Mouse (Mus musculus) kidney, postnatal 0 days (tissue): ENCODE measurements around the gene Zc3h8. TPM values are rescaled to one million over a fixed set of nuclear protein-coding genes. Genes with fewer than 3 reads are reported as not detected.

ENCODE experiments used
- ATAC-seq: fragments of 200-750 bp; cut with Nextera tagmentation; replicated peaks from 2 replicates; pipeline ENCODE4 v1.8.0; 2017; ENCODE audit warnings: low read depth, moderate number of reproducible peaks, moderate TSS enrichment, moderate library complexity; ENCODE audit not compliant: low FRiP score
- DNase-seq: peaks from one replicate; pipeline ENCODE4 v3.0.0-alpha.2; 2016; ENCODE audit warnings: low spot score
- H3K27ac ChIP-seq: fragments of 300-500 bp; sonication (generic); 2 replicates; pipeline ENCODE4 v1.5.1; 2014; ENCODE audit warnings: mild to moderate bottlenecking
- H3K27me3 ChIP-seq: fragments of 300-500 bp; sonication (generic); 2 replicates; pipeline ENCODE4 v1.6.1; 2014; ENCODE audit warnings: low read length, mixed read lengths; ENCODE audit not compliant: insufficient read depth
- H3K36me3 ChIP-seq: fragments of 300-500 bp; sonication (generic); 2 replicates; pipeline ENCODE4 v1.6.1; 2014; ENCODE audit warnings: low read length, mixed read lengths; ENCODE audit not compliant: insufficient read depth
- H3K4me1 ChIP-seq: fragments of 300-500 bp; sonication (generic); replicated peaks from 2 replicates; pipeline ENCODE4 v1.6.1; 2014; ENCODE audit warnings: antibody characterized with exemption, low read length, mixed read lengths; ENCODE audit not compliant: insufficient read depth
- H3K4me2 ChIP-seq: fragments of 300-500 bp; sonication (generic); 2 replicates; pipeline ENCODE4 v1.6.1; 2014; ENCODE audit warnings: mild to moderate bottlenecking, low read length, moderate library complexity, mixed read lengths
- H3K4me3 ChIP-seq: fragments of 300-500 bp; sonication (generic); replicated peaks from 2 replicates; pipeline ENCODE4 v1.5.1; 2014; ENCODE audit warnings: low read depth, low read length
- H3K9ac ChIP-seq: fragments of 300-500 bp; sonication (generic); 2 replicates; pipeline ENCODE4 v1.6.1; 2014; ENCODE audit warnings: low read depth, low read length
- H3K9me3 ChIP-seq: fragments of 300-500 bp; sonication (generic); replicated peaks from 2 replicates; pipeline ENCODE4 v1.6.1; 2016; ENCODE audit warnings: low read length, inconsistent platforms, mixed read lengths
- CTCF ChIP-seq: IDR thresholded peaks from 2 replicates; pipeline ENCODE4 v1.5.1; 2016; ENCODE audit warnings: antibody characterized with exemption, low read depth, mild to moderate bottlenecking, moderate library complexity
- WGBS: fragments of 180-500 bp; shearing (Covaris S2); extraction: QIAGEN DNeasy Blood & Tissue Kit; methylation state at CpG from one replicate; pipeline ENCODE4 v1.1.7; 2014; 5-methylcytosine and 5-hydroxymethylcytosine counted together
- polyA plus RNA-seq: library from polyadenylated mRNA; unstranded; fragments of >200 nt; fragmentation: Nextera tagmentation; extraction: Ambion mirVana; gene quantifications from 2 replicates; pipeline ENCODE4 v1.2.1, GENCODE M21; 2015

The Zc3h8 gene
- polyA plus RNA-seq = 9.1 and 9.4 TPM in 2 replicates

DNA sequence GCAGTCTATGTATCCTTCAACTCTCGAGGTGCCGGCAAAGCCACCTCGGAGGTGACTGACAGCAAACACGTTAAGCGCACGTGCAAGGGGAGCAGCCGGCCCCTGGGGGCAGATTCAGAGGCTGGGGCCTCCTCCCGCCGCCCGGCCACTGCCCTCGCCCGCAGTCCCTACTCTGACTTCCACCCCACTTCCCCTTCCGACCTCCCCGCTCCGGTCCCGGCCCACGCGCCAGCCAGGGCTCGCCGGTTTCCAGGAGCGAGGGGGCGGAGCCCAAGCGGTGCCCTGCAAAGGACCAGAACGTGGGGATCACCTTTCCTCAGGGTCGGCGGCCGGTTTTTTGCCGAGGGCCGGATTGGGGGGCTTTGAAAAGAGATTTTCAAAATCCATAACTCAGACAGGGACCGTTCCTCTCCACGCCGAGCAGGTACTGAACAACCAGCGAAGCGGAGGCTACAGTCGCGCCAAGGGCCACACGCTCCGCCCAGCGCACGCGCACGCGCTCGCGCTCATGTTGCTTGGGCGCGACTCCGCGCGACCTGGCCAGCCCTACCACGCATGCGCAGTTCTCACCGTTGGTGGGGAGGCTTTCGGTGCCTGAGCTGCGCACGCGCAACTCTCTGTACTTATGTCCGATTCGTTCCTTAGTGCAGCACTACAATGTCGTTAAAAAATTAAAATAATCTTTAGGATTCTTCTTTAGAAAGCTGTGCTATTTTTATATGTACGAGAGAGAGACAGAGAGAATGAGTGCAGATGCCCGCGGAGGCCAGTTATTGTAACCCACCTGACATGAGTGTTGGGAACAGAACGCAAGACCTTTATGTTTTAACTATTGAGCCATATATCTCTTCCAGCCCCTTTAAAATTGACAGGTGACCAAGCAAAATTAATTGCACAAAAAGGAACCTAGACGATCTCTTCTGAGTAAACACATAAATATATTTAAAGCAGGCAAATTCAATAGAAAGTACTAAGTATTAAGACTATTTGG is at the start of gene Zc3h8:
Gene Zc3h8, minus strand, starts transcription at position 540 of the 991 bp plus-strand sequence.
- ATAC-seq = peak; percentile 90
- peak within 1 kb of the TSS; percentile 90 for H3K27ac ChIP-seq
- no peaks in the 10 kb centered on the region for H3K4me1 ChIP-seq
- peak; percentile 98 for DNase-seq
- H3K27me3 ChIP-seq = no peaks in the 10 kb centered on the region
- H3K9me3 ChIP-seq = no peaks in the 10 kb centered on the region
- TF ChIP-seq CTCF = no peak
- WGBS = 1% methylated on average over 64 of the region's 65 CpGs
- no peaks in the 10 kb centered on the region for H3K36me3 ChIP-seq
- H3K4me2 ChIP-seq = peak within 1 kb of the TSS; percentile 77
- peak within 1 kb of the TSS; percentile 74 for H3K4me3 ChIP-seq
- peak within 1 kb of the TSS; percentile 72 for H3K9ac ChIP-seq

DNA sequence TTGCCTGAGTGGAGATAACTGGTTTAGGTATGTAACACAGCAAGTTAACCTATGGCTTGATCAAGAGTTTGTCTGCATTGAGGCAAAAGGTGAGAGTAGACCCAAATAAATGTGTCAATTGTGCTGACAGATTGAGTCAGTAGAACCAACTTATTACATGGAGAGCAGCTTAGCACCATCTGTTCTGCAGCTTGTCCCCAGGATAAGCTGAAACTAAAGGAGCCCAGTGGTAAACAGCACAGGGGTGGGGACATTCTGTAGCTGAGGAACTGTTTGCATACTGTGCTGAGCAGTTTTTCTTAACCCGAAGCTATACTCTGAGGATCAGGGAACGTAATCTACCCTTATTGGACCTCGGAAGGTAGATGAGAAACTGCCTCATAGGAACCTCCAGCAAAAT is 40.9 kb upstream of the Zc3h8 start:
- ATAC-seq (no peak), DNase-seq (no peak)
- Histone ChIP-seq H3K36me3 (no peaks in the 10 kb centered on the region), H3K27ac (no peak overlapping the region), H3K4me2 (no peak overlapping the region), H3K9ac (no peak overlapping the region), H3K9me3 (no peaks in the 10 kb centered on the region), H3K4me1 (no peaks in the 10 kb centered on the region), H3K4me3 (no peak overlapping the region), H3K27me3 (no peaks in the 10 kb centered on the region)
- WGBS = 91% methylated on average over 3 of the region's 3 CpGs
- TF ChIP-seq CTCF = no peak

DNA sequence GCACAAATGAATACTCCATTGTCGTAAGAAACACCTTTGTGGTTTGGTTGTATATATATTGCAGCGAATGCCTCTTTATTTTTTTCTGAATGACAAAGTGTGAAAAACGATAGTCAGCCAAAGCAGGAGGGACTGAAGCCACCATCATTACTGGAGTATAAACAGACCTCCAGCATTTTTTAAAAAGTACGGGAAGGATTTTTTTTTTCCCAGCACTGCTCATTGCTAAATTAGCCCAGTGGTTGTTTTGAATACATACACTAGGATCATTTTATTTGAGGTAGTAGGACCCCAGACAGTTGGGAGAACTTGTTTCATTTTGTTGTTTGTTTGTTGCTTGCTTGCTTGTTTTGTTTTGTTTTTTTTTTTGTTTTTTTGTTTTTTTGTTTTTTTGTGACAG is 31.7 kb upstream of the Zc3h8 start:
- Histone ChIP-seq H3K27ac (no peak overlapping the region), H3K4me3 (no peak overlapping the region), H3K9ac (no peak overlapping the region), H3K27me3 (no peaks in the 10 kb centered on the region), H3K9me3 (no peaks in the 10 kb centered on the region), H3K36me3 (no peaks in the 10 kb centered on the region), H3K4me1 (no peaks in the 10 kb centered on the region), H3K4me2 (no peak overlapping the region)
- TF ChIP-seq CTCF = no peak
- ATAC-seq (no peak), DNase-seq (no peak)
- 67% methylated on average over 4 of the region's 4 CpGs for WGBS

DNA sequence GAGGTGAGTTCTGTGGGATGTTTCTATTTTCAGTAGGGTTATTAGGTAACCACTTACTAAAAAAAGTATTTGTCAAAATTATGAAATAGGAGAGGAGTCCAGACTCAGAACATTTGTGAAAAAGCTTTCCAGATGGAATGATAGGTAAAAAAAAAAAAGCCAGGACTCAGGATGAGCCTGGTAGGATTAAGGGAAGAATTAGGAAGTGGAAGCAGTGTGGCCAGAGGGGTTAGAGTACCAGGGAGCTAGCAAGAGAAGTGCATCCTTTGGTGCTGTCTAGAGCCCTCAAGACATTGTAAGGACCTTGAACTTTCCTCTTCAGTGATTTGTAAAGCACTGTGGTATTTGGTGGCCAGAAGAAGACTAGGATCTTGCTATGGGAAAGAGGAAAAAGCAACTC is 28.4 kb upstream of the Zc3h8 start:
- Histone ChIP-seq H3K27ac (no peak overlapping the region), H3K4me2 (no peak overlapping the region), H3K4me1 (0 out of 2 replicates have a peak, but pooled peaks cover 4% of the 10 kb centered on the region), H3K36me3 (no peaks in the 10 kb centered on the region), H3K9ac (no peak overlapping the region), H3K27me3 (no peaks in the 10 kb centered on the region), H3K4me3 (no peak overlapping the region), H3K9me3 (no peaks in the 10 kb centered on the region)
- ATAC-seq (no peak), DNase-seq (no peak)
- no peak for TF ChIP-seq CTCF

DNA sequence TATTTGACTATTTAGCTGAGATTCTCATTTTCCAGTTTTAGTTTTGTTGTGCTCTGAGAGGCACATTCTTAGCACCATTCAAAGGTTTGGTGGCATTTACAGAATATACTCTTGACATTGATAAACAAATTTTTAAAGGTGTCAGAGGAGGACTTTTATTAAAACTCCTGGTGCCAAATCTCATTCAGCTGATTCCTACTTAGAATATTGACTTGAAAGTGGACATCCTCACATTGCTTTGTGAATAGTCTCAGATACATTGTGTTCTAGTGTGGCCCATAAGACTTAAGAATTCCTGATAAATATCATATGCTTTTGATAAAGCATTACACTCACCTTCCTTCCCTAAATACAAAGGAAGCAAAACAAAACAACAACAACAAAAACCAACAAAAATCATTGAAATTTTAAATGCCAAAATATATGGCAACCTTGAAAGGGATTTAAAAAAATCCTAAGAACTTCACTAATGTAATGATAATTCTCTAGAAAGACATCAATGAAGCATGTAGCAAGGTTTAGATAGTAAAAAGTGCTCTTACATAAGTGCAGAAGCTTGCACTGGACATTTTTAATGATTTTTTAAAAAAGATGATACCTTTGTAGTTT is 24.7 kb upstream of the Zc3h8 start:
- H3K4me2 ChIP-seq = peak overlapping the region; percentile 50
- TF ChIP-seq CTCF = no peak
- H3K27me3 ChIP-seq = no peaks in the 10 kb centered on the region
- no peak for ATAC-seq
- H3K36me3 ChIP-seq = no peaks in the 10 kb centered on the region
- H3K27ac ChIP-seq = 0 out of 2 replicates have a peak overlapping the region, but pooled peaks have one; percentile 99
- peaks cover 8% of the 10 kb centered on the region; the same call in 1 of the 2 replicates for H3K4me1 ChIP-seq
- H3K9ac ChIP-seq = peak overlapping the region; percentile 94; the same call in 1 of the 2 replicates
- no peaks in the 10 kb centered on the region for H3K9me3 ChIP-seq
- no peak for DNase-seq
- peak overlapping the region; percentile 70 for H3K4me3 ChIP-seq

DNA sequence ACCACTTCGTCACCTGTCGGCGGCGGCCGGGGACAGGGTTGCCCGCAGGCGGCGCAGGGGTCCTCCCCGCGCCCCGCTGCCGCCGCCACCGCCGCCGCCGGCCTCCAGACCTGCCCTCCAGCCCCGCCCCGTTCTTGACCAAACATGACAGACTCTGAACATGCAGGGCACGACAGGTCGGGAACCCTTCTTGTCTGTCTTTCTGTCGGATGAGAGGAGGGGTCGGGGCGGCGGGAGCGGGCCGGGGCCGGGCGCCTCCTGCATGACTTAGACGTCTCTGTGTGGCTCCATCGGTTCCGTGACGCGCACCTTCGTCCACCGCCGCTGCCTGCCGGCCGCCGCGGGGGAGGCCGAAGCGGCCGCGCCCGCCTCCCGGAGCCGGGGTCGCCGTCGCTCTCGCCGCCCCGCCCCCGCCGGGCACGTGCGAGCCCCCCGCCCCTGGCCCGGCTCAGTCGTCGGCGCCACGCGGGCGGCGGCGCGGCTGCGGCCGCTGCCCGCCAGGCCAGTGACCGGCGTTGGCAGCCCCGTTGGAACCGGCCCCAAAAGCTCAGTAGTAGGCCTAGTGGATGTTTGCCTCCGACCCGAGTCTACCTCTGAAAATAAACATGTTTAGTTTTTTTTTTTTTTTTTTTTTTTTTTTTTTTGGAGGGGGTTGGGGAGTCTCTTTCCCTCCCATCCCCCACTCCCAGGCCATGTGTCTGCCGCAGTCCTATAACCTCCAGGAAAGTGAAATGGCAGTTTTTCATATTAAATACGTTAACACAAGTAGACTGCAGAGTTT is 24.0 kb upstream of the Zc3h8 start, which contains the start of gene Gm10762:
Gene Gm10762, minus strand, starts transcription at position 65 of the 781 bp plus-strand sequence.
- peak within 1 kb of the TSS; percentile 94 for H3K9ac ChIP-seq
- peak within 1 kb of the TSS; percentile 50 for H3K4me2 ChIP-seq
- ATAC-seq (peak; percentile 86), DNase-seq (peak; percentile 87)
- peaks cover 8% of the 10 kb centered on the region; the same call in 1 of the 2 replicates for H3K4me1 ChIP-seq
- H3K4me3 ChIP-seq = peak within 1 kb of the TSS; percentile 70
- WGBS = under 1% methylated on average over 79 of the region's 80 CpGs
- no peaks in the 10 kb centered on the region for H3K9me3 ChIP-seq
- peak within 1 kb of the TSS; percentile 99 for H3K27ac ChIP-seq
- no peaks in the 10 kb centered on the region for H3K36me3 ChIP-seq
- no peak for TF ChIP-seq CTCF
- H3K27me3 ChIP-seq = no peaks in the 10 kb centered on the region
